Mouse (Mus musculus): ENCODE measurements around the gene Copz2. TPM values are rescaled to one million over a fixed set of nuclear protein-coding genes. Genes with fewer than 3 reads are reported as not detected.
"Not testable (repeated sequence)": the region's sequence is repeated elsewhere in the genome, so short reads cannot be mapped to it uniquely, and the experiment has no call there.

The Copz2 gene
- polyA plus RNA-seq, 1 experiment from 2014 or later: 105 TPM

DNA sequence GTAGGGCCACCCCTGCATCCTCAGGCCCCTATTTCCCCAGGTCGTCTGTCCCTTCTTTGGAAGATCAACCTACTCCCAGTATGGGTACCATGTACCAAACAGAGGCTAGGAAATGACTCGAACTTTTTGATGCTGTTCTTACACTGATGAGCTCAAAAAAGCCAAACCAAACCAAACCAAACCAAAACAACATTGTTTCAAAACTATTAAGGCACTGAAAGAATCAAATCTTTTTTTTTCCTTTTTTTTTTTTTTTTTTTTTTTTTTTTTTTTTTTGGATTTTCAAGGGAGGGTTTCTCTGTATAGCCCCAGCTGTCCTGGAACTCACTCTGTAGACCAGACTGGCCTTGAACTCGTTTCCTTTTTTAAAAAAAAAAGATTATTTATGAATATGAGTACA, 6.0 kb upstream of the Copz2 start:
- Histone ChIP-seq H3K27me3 (ENCODE audit: control insufficient read depth, insufficient read depth, low read length) (no peaks in the 10 kb centered on the region), H3K9ac (ENCODE audit: low read depth, low read length) (no peak overlapping the region), H3K27ac (ENCODE audit: low read depth, low read length) (no peak overlapping the region), H3K4me1 (ENCODE audit: control insufficient read depth, insufficient read depth, low read length) (no peaks in the 10 kb centered on the region), H3K4me2 (no peak overlapping the region), H3K4me3 (ENCODE audit: low read depth, low read length) (no peak overlapping the region), H3K9me3 (replicated peaks; ENCODE audit: control insufficient read depth, low read length) (no peaks in the 10 kb centered on the region), H3K36me3 (ENCODE audit: control insufficient read depth, insufficient read depth, low read length) (no peaks in the 10 kb centered on the region)
- WGBS (ENCODE audit: insufficient replicate concordance): 54% methylated on average over 3 of the region's 3 CpGs
- ATAC-seq (replicated peaks; ENCODE audit: insufficient number of reproducible peaks, low FRiP score, low TSS enrichment): no peak

DNA sequence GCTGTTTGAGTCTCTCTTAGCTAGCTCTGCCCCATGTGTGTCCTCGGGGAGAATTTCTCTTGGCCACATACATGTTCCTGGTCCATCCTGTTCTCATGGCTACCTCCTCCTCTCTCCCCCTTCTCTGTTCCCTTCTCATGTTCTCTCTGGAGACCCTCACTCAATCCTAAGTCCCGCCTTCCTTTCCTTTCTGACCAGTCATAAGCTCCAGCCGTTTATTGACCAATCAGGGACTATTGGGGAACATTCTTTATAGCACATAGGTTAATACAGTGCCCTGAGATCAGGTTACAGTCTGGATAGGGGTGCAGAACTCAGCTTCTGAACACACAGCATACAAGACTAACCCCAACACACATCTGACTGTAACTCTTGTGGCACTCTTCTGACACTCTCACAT, 2.4 kb upstream of the Copz2 start:
- Histone ChIP-seq H3K9me3 (replicated peaks; ENCODE audit: control insufficient read depth, low read length) (no peaks in the 10 kb centered on the region), H3K4me3 (ENCODE audit: low read depth, low read length) (no peak overlapping the region), H3K27me3 (ENCODE audit: control insufficient read depth, insufficient read depth, low read length) (no peaks in the 10 kb centered on the region), H3K9ac (ENCODE audit: low read depth, low read length) (no peak overlapping the region), H3K27ac (ENCODE audit: low read depth, low read length) (no peak overlapping the region), H3K36me3 (ENCODE audit: control insufficient read depth, insufficient read depth, low read length) (no peaks in the 10 kb centered on the region), H3K4me1 (ENCODE audit: control insufficient read depth, insufficient read depth, low read length) (peaks cover 8% of the 10 kb centered on the region), H3K4me2 (no peak overlapping the region)
- no peak for ATAC-seq (replicated peaks; ENCODE audit: insufficient number of reproducible peaks, low FRiP score, low TSS enrichment)
- WGBS (ENCODE audit: insufficient replicate concordance): 35% methylated on average over 3 of the region's 3 CpGs

DNA sequence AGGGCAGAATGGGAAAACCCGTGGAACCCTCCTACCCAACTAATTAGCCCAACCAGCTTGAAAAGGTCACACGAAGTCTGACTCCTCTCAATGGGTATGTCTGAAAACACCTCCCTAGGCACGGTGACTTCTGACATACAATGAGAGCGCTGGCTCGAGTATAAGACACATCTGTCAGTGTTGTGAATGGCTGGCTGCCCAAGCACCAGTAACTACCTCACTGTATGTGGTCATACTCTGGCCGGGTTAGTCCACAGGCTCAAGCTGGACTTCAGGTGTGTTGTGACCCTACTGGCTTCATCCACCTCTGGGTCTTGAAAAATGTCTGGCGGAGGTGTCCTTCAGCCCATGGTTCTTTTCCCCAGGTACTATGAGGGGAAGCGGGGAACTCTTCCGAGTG, 976 bp upstream of the Copz2 start:
- no peak for ATAC-seq (replicated peaks; ENCODE audit: insufficient number of reproducible peaks, low FRiP score, low TSS enrichment)
- Histone ChIP-seq H3K4me3 (ENCODE audit: low read depth, low read length) (no peak overlapping the region), H3K27me3 (ENCODE audit: control insufficient read depth, insufficient read depth, low read length) (no peaks in the 10 kb centered on the region), H3K27ac (ENCODE audit: low read depth, low read length) (no peak overlapping the region), H3K9ac (ENCODE audit: low read depth, low read length) (no peak overlapping the region), H3K4me2 (no peak overlapping the region), H3K36me3 (ENCODE audit: control insufficient read depth, insufficient read depth, low read length) (no peaks in the 10 kb centered on the region), H3K4me1 (ENCODE audit: control insufficient read depth, insufficient read depth, low read length) (peaks cover 8% of the 10 kb centered on the region), H3K9me3 (replicated peaks; ENCODE audit: control insufficient read depth, low read length) (no peaks in the 10 kb centered on the region)
- WGBS (ENCODE audit: insufficient replicate concordance): 71% methylated on average over 9 of the region's 9 CpGs

DNA sequence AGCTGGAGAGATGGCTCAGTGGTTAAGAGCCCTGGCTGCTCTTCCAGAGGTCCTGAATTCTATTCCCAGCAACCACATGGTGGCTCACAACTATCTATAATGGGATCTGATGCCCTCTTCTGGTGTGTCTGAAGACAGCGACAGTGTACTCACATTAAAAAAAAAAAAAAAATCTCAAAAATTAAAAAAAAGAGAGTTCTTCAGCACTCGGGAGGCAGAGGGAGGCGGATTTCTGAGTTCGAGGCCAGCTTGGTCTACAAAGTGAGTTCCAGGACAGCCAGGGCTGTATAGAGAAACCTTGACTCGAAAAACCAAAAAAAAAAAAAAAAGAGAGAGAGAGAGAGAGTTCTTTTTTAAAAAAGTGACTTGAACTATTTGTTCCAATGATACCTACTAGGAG, 525 bp upstream of the Copz2 start:
- not testable (repeated sequence) for H3K36me3 ChIP-seq (ENCODE audit: control insufficient read depth, insufficient read depth, low read length); ATAC-seq (replicated peaks; ENCODE audit: insufficient number of reproducible peaks, low FRiP score, low TSS enrichment); H3K4me1 ChIP-seq (ENCODE audit: control insufficient read depth, insufficient read depth, low read length); H3K27ac ChIP-seq (ENCODE audit: low read depth, low read length); H3K9me3 ChIP-seq (replicated peaks; ENCODE audit: control insufficient read depth, low read length); H3K27me3 ChIP-seq (ENCODE audit: control insufficient read depth, insufficient read depth, low read length)
- peak overlapping the region; percentile 94 for H3K4me2 ChIP-seq
- 70% methylated on average over 5 of the region's 5 CpGs for WGBS (ENCODE audit: insufficient replicate concordance)
- H3K9ac ChIP-seq (ENCODE audit: low read depth, low read length): peak overlapping the region; percentile 85; the same call in 1 of the 2 replicates
- H3K4me3 ChIP-seq (ENCODE audit: low read depth, low read length): peak overlapping the region; percentile 75

DNA sequence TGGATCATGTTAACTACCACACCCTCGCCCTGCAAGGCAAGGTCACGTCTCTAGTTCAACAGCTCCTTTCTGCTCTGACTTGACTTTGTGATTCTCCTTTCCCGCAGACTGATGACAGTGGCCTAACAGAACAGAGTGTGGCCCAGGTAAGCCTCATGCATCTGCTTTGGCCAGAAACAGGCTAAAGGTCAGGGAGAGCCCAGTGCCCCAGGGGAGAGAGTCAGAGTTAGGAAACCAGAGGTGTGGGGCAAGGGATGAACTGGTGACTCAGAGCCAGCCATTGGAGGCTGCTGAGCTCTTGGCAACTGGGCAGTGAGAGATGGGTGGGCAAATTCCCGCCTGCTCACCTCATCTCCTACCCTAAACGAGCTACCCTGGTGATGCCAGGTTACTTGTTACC, 7.8 kb downstream of the Copz2 start:
- no peak for ATAC-seq (replicated peaks; ENCODE audit: insufficient number of reproducible peaks, low FRiP score, low TSS enrichment)
- no peak overlapping the region for H3K4me2 ChIP-seq
- H3K4me3 ChIP-seq (ENCODE audit: low read depth, low read length): no peak overlapping the region
- no peak overlapping the region for H3K9ac ChIP-seq (ENCODE audit: low read depth, low read length)
- H3K9me3 ChIP-seq (replicated peaks; ENCODE audit: control insufficient read depth, low read length): no peaks in the 10 kb centered on the region
- H3K27me3 ChIP-seq (ENCODE audit: control insufficient read depth, insufficient read depth, low read length): no peaks in the 10 kb centered on the region
- no peaks in the 10 kb centered on the region for H3K36me3 ChIP-seq (ENCODE audit: control insufficient read depth, insufficient read depth, low read length)
- no peak overlapping the region for H3K27ac ChIP-seq (ENCODE audit: low read depth, low read length)
- WGBS (ENCODE audit: insufficient replicate concordance): 72% methylated on average over 5 of the region's 5 CpGs
- peaks cover 10% of the 10 kb centered on the region; the same call in 1 of the 2 replicates for H3K4me1 ChIP-seq (ENCODE audit: control insufficient read depth, insufficient read depth, low read length)

DNA sequence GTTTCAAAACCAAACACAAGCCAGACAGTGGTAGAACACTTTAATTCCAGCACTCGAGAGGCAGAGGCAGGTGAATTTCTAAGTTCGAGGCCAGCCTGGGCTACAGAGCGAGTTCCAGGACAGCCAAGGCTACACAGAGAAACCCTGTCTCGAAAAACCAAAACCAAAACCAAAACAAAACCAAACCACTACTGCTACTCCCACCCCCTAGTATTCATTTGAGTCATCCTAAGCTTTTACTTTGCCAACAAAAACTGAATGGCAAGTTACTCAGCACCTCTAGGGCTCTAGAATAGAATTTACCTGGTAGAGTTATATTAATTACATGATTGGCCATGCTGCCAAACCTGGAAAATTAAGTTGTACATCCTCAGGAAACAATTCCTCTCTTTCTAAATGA, 10.0 kb downstream of the Copz2 start:
- H3K27ac ChIP-seq (ENCODE audit: low read depth, low read length): no peak overlapping the region
- H3K27me3 ChIP-seq (ENCODE audit: control insufficient read depth, insufficient read depth, low read length): peaks cover 3% of the 10 kb centered on the region; the same call in 1 of the 2 replicates
- no peak overlapping the region for H3K4me3 ChIP-seq (ENCODE audit: low read depth, low read length)
- WGBS (ENCODE audit: insufficient replicate concordance): 85% methylated on average over 4 of the region's 4 CpGs
- ATAC-seq (replicated peaks; ENCODE audit: insufficient number of reproducible peaks, low FRiP score, low TSS enrichment): no peak
- no peaks in the 10 kb centered on the region for H3K36me3 ChIP-seq (ENCODE audit: control insufficient read depth, insufficient read depth, low read length)
- no peak overlapping the region for H3K9ac ChIP-seq (ENCODE audit: low read depth, low read length)
- H3K4me2 ChIP-seq: no peak overlapping the region
- H3K9me3 ChIP-seq (replicated peaks; ENCODE audit: control insufficient read depth, low read length): no peaks in the 10 kb centered on the region
- H3K4me1 ChIP-seq (ENCODE audit: control insufficient read depth, insufficient read depth, low read length): peaks cover 16% of the 10 kb centered on the region

DNA sequence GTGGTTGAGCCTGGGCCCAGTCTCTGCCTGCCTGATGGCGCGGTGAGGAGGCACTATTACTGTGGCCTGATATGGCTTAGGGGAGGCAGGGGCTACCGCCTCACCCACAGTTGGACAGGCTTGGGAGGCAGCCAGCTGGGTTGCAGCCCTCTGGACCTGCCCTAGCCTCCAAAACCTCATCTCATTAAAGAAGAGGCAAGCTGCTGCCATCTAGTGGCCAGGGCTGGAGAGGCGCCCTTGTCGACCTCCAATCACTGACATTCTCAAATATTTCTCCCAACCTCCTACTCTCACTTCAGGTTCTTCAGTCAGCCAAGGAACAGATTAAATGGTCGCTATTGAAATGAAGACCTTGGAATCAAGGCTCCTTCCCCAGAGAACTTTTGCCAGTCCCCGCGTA, 10.9 kb downstream of the Copz2 start:
- no peak overlapping the region for H3K27ac ChIP-seq (ENCODE audit: low read depth, low read length)
- peaks cover 3% of the 10 kb centered on the region; the same call in 1 of the 2 replicates for H3K27me3 ChIP-seq (ENCODE audit: control insufficient read depth, insufficient read depth, low read length)
- ATAC-seq (replicated peaks; ENCODE audit: insufficient number of reproducible peaks, low FRiP score, low TSS enrichment): peak; percentile 55
- H3K4me1 ChIP-seq (ENCODE audit: control insufficient read depth, insufficient read depth, low read length): peaks cover 16% of the 10 kb centered on the region
- no peaks in the 10 kb centered on the region for H3K9me3 ChIP-seq (replicated peaks; ENCODE audit: control insufficient read depth, low read length)
- peak overlapping the region; percentile 94; the same call in 1 of the 2 replicates for H3K4me2 ChIP-seq
- 12% methylated on average over 8 of the region's 8 CpGs for WGBS (ENCODE audit: insufficient replicate concordance)
- no peak overlapping the region for H3K4me3 ChIP-seq (ENCODE audit: low read depth, low read length)
- no peaks in the 10 kb centered on the region for H3K36me3 ChIP-seq (ENCODE audit: control insufficient read depth, insufficient read depth, low read length)
- no peak overlapping the region for H3K9ac ChIP-seq (ENCODE audit: low read depth, low read length)

DNA sequence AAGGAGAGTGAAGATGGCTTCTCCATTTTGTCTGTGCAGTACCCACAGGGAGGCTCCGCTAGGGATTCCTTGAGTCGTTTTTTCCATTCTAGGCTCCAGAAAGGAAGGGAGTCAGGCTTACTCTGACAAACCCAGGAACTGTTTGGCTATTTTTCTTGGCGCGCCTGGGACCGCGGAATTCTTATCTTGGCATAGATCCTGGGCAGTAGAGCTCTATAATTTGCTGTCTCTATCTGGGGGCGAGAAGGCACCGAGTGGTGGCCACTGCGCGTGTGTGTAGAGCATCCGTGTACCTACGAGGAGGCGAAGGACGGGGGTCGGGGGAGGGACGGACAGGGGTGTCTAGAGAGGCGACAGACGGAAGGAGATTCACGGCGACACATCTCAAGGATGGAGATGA, 11.8 kb downstream of the Copz2 start:
- no peaks in the 10 kb centered on the region for H3K36me3 ChIP-seq (ENCODE audit: control insufficient read depth, insufficient read depth, low read length)
- peak overlapping the region; percentile 56 for H3K9ac ChIP-seq (ENCODE audit: low read depth, low read length)
- H3K9me3 ChIP-seq (replicated peaks; ENCODE audit: control insufficient read depth, low read length): no peaks in the 10 kb centered on the region
- ATAC-seq (replicated peaks; ENCODE audit: insufficient number of reproducible peaks, low FRiP score, low TSS enrichment): peak; percentile 32; the same call in 1 of the 2 replicates
- H3K27me3 ChIP-seq (ENCODE audit: control insufficient read depth, insufficient read depth, low read length): peaks cover 3% of the 10 kb centered on the region; the same call in 1 of the 2 replicates
- 0 out of 2 replicates have a peak overlapping the region, but pooled peaks have one; percentile 29 for H3K27ac ChIP-seq (ENCODE audit: low read depth, low read length)
- peaks cover 16% of the 10 kb centered on the region for H3K4me1 ChIP-seq (ENCODE audit: control insufficient read depth, insufficient read depth, low read length)
- H3K4me2 ChIP-seq: peak overlapping the region; percentile 94
- WGBS (ENCODE audit: insufficient replicate concordance): under 1% methylated on average over 20 of the region's 20 CpGs
- H3K4me3 ChIP-seq (ENCODE audit: low read depth, low read length): peak overlapping the region; percentile 55

DNA sequence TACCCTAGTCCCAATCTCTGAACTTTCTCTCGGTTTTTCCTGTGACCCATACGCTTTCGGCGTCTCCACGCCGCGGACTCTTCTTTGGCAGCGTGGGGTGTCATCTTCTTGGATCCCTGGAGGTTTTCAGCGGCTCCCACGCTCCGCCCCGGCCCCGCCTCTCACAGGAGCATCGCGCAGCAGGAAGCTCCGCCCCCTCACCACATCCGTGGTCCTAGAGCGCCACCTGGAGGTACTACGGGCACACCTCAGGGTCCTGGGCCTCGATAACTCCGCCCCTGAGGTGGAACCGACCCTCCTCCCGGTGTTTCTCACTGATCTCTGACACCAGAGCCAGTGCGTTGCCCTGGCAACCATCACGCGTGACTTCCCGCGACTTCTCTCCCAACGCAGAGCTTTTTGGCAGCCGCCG, 12.2 kb downstream of the Copz2 start:
- peaks cover 16% of the 10 kb centered on the region for H3K4me1 ChIP-seq (ENCODE audit: control insufficient read depth, insufficient read depth, low read length)
- H3K4me2 ChIP-seq: peak overlapping the region; percentile 94
- H3K4me3 ChIP-seq (ENCODE audit: low read depth, low read length): peak overlapping the region; percentile 55
- H3K27ac ChIP-seq (ENCODE audit: low read depth, low read length): no peak overlapping the region
- no peaks in the 10 kb centered on the region for H3K9me3 ChIP-seq (replicated peaks; ENCODE audit: control insufficient read depth, low read length)
- no peaks in the 10 kb centered on the region for H3K36me3 ChIP-seq (ENCODE audit: control insufficient read depth, insufficient read depth, low read length)
- peak; percentile 75 for ATAC-seq (replicated peaks; ENCODE audit: insufficient number of reproducible peaks, low FRiP score, low TSS enrichment)
- under 1% methylated on average over 31 of the region's 31 CpGs for WGBS (ENCODE audit: insufficient replicate concordance)
- H3K9ac ChIP-seq (ENCODE audit: low read depth, low read length): peak overlapping the region; percentile 56
- H3K27me3 ChIP-seq (ENCODE audit: control insufficient read depth, insufficient read depth, low read length): peaks cover 3% of the 10 kb centered on the region; the same call in 1 of the 2 replicates
